Mouse (Mus musculus): ENCODE data around the gene Card11. TPM values are rescaled to one million over a fixed set of nuclear protein-coding genes. Genes with fewer than 3 reads are reported as not detected.

Gene Card11
- polyA plus RNA-seq, 1 experiment = 0.19 TPM

DNA sequence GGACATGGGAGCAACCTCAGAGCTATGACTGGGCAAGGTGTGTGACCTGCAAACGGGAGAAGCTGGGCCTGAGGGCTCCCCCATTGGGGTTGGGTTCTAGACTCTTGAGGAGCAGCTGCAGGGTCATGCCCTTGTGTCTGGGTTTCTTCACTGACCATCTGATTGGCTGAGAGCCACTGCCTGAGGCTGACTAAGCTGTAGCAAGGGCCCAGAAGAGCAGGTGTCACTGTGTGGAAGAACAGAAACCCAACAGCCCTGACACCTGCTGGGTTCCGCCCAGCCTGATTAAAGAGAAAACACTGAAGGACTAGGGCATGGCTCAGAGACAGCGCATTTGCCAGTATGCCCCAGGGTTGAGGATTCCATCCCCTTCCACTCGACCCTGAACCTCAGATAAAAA is 118.0 kb downstream of the Card11 start:
- TF ChIP-seq CTCF (IDR thresholded peaks at IDR 0.05; ENCODE audit: control insufficient read depth, insufficient read depth, insufficient replicate concordance, low read depth, low read length) (no peak), POLR2A (IDR thresholded peaks at IDR 0.05; ENCODE audit: control insufficient read depth, low read depth, low read length) (no peak)
- Histone ChIP-seq H3K4me3 (ENCODE audit: control insufficient read depth, low read depth, low read length) (no peak overlapping the region), H3K4me1 (ENCODE audit: control insufficient read depth, insufficient read depth, low read length) (peaks cover 4% of the 10 kb centered on the region), H3K36me3 (ENCODE audit: control insufficient read depth, insufficient read depth, low read length) (no peaks in the 10 kb centered on the region), H3K27me3 (ENCODE audit: control insufficient read depth, insufficient read depth, low read length) (no peaks in the 10 kb centered on the region), H3K27ac (ENCODE audit: control insufficient read depth, insufficient read depth, low read depth, low read length) (no peak overlapping the region)

DNA sequence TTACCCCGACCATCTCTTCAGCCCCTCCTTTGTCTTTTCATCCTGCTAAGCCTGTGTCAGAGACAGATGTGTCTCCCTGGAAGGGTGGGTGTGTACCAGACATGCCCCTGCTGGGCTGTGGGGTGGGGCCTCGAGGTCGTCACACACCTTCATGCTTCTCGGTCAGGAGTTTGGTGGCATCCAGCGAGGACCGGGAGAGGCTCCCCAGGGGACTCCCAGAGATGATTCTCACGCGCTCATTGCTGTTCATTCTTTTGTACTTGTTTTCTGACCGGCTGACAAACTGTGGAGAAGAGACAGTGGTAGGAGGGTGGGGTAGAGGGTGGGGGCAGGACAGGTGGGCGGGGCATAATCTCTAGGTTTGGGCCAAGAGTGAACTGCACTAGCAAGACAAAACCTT is 120.2 kb downstream of the Card11 start:
- peaks cover 4% of the 10 kb centered on the region for H3K4me1 ChIP-seq (ENCODE audit: control insufficient read depth, insufficient read depth, low read length)
- H3K4me3 ChIP-seq (ENCODE audit: control insufficient read depth, low read depth, low read length) = no peak overlapping the region
- H3K27ac ChIP-seq (ENCODE audit: control insufficient read depth, insufficient read depth, low read depth, low read length) = no peak overlapping the region
- no peaks in the 10 kb centered on the region for H3K36me3 ChIP-seq (ENCODE audit: control insufficient read depth, insufficient read depth, low read length)
- no peaks in the 10 kb centered on the region for H3K27me3 ChIP-seq (ENCODE audit: control insufficient read depth, insufficient read depth, low read length)
- TF ChIP-seq CTCF (IDR thresholded peaks at IDR 0.05; ENCODE audit: control insufficient read depth, insufficient read depth, insufficient replicate concordance, low read depth, low read length) (no peak), POLR2A (IDR thresholded peaks at IDR 0.05; ENCODE audit: control insufficient read depth, low read depth, low read length) (no peak)

GRCm38 (mm10) chr5:140878644-140879043 is 121.7 kb downstream of the Card11 start:
- peaks cover 8% of the 10 kb centered on the region for H3K4me1 ChIP-seq (ENCODE audit: control insufficient read depth, insufficient read depth, low read length)
- no peak overlapping the region for H3K27ac ChIP-seq (ENCODE audit: control insufficient read depth, insufficient read depth, low read depth, low read length)
- H3K36me3 ChIP-seq (ENCODE audit: control insufficient read depth, insufficient read depth, low read length) = no peaks in the 10 kb centered on the region
- H3K4me3 ChIP-seq (ENCODE audit: control insufficient read depth, low read depth, low read length) = no peak overlapping the region
- TF ChIP-seq POLR2A (IDR thresholded peaks at IDR 0.05; ENCODE audit: control insufficient read depth, low read depth, low read length) (no peak), CTCF (IDR thresholded peaks at IDR 0.05; ENCODE audit: control insufficient read depth, insufficient read depth, insufficient replicate concordance, low read depth, low read length) (peak; percentile 60; the same call in 1 of the 2 replicates)
- H3K27me3 ChIP-seq (ENCODE audit: control insufficient read depth, insufficient read depth, low read length) = no peaks in the 10 kb centered on the region

DNA sequence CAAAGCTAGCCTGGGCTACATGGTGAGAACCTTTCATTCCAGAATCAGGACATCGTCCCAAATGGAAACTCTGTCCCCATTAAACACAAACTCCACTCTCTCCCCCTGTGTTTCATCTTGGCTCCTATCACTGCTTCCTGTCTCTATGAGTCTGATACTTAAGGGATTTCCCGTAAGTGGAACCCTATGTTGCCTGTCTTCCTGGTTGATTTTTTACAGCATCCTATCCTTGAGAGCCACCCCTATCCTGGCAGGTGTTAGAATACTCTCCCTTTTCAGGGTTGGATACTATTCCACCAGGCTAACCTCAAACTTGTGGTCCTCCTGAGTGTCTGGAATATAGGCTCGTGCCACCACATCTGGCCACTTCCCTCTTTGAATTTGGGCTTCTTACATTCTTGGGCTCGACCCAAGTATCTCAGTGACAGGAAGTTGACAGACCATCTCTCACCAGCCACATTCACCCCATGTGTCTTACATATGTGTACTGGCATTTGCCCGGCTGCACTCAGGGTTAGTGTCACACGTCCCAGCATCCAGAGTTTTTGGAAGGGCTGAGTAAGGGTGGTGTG is 126.6 kb downstream of the Card11 start:
- Histone ChIP-seq H3K27me3 (ENCODE audit: control insufficient read depth, insufficient read depth, low read length) (no peaks in the 10 kb centered on the region), H3K27ac (ENCODE audit: control insufficient read depth, insufficient read depth, low read depth, low read length) (no peak overlapping the region; the same call in 1 of the 2 replicates), H3K4me3 (ENCODE audit: control insufficient read depth, low read depth, low read length) (no peak overlapping the region), H3K36me3 (ENCODE audit: control insufficient read depth, insufficient read depth, low read length) (no peaks in the 10 kb centered on the region), H3K4me1 (ENCODE audit: control insufficient read depth, insufficient read depth, low read length) (peaks cover 29% of the 10 kb centered on the region)
- TF ChIP-seq CTCF (IDR thresholded peaks at IDR 0.05; ENCODE audit: control insufficient read depth, insufficient read depth, insufficient replicate concordance, low read depth, low read length) (no peak), POLR2A (IDR thresholded peaks at IDR 0.05; ENCODE audit: control insufficient read depth, low read depth, low read length) (no peak)

DNA sequence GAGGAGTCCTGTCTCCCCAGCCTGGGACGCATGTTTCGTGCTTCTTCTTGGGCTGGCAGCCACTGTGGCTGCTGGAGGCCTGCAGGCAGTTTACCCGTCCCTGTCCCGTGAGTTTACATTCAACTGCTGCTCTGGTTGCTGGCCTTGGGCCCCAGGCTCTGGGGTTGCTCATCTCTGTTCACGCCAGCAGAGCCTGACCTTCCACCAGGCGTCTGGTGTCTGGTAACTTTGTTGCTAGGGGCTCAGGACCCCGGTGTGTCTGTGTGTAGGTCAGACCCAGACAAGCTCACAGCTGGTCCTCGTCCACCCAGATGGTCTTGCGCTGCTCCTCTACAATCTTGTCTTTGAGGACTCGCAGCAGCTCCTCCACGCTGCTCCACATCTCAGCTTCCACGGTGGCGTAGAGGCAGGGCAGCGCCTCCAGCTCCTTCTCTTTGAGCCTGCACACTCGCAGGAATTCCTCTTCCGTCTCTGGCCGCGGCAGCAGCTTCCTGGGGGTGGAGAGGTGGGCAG is 127.3 kb downstream of the Card11 start:
- no peak overlapping the region for H3K4me3 ChIP-seq (ENCODE audit: control insufficient read depth, low read depth, low read length)
- TF ChIP-seq CTCF (IDR thresholded peaks at IDR 0.05; ENCODE audit: control insufficient read depth, insufficient read depth, insufficient replicate concordance, low read depth, low read length) (no peak), POLR2A (IDR thresholded peaks at IDR 0.05; ENCODE audit: control insufficient read depth, low read depth, low read length) (no peak)

GRCm38 (mm10) chr5:140872532-140873038 is 127.8 kb downstream of the Card11 start:
- H3K4me1 ChIP-seq (ENCODE audit: control insufficient read depth, insufficient read depth, low read length) = peaks cover 29% of the 10 kb centered on the region
- no peak overlapping the region for H3K4me3 ChIP-seq (ENCODE audit: control insufficient read depth, low read depth, low read length)
- H3K36me3 ChIP-seq (ENCODE audit: control insufficient read depth, insufficient read depth, low read length) = no peaks in the 10 kb centered on the region
- peak overlapping the region; percentile 1; the same call in 1 of the 2 replicates for H3K27ac ChIP-seq (ENCODE audit: control insufficient read depth, insufficient read depth, low read depth, low read length)
- TF ChIP-seq CTCF (IDR thresholded peaks at IDR 0.05; ENCODE audit: control insufficient read depth, insufficient read depth, insufficient replicate concordance, low read depth, low read length) = no peak
- no peak for TF ChIP-seq POLR2A (IDR thresholded peaks at IDR 0.05; ENCODE audit: control insufficient read depth, low read depth, low read length)
- no peaks in the 10 kb centered on the region for H3K27me3 ChIP-seq (ENCODE audit: control insufficient read depth, insufficient read depth, low read length)

More for the DNA sequence above, 127.3 kb downstream of the Card11 start:
- no peaks in the 10 kb centered on the region for H3K27me3 ChIP-seq (ENCODE audit: control insufficient read depth, insufficient read depth, low read length)
- no peaks in the 10 kb centered on the region for H3K36me3 ChIP-seq (ENCODE audit: control insufficient read depth, insufficient read depth, low read length)
- H3K27ac ChIP-seq (ENCODE audit: control insufficient read depth, insufficient read depth, low read depth, low read length) = peak overlapping the region; percentile 15; the same call in 1 of the 2 replicates
- peaks cover 29% of the 10 kb centered on the region for H3K4me1 ChIP-seq (ENCODE audit: control insufficient read depth, insufficient read depth, low read length)

DNA sequence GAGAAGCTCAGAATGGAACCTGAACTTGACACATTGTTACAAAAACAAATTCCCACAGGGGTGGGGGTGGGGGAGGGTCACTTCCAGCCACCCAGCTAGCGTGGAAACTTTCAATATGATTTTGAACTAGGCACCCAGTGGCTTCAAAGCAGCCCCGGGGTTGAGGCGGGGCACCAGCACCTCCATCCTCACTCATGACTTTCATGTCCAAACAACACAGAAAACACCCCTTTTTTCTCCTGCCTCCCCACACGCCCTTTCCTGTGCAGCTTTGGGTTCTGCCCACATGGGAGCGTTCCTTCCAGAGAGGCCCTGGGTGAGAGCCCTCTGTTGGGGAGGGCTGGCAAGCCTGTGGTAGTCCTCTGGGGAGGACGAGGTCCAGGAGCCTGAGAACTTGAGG is 129.1 kb downstream of the Card11 start:
- TF ChIP-seq POLR2A (IDR thresholded peaks at IDR 0.05; ENCODE audit: control insufficient read depth, low read depth, low read length) (no peak), CTCF (IDR thresholded peaks at IDR 0.05; ENCODE audit: control insufficient read depth, insufficient read depth, insufficient replicate concordance, low read depth, low read length) (no peak)
- H3K4me3 ChIP-seq (ENCODE audit: control insufficient read depth, low read depth, low read length) = no peak overlapping the region
- no peak overlapping the region for H3K27ac ChIP-seq (ENCODE audit: control insufficient read depth, insufficient read depth, low read depth, low read length)
- H3K27me3 ChIP-seq (ENCODE audit: control insufficient read depth, insufficient read depth, low read length) = no peaks in the 10 kb centered on the region
- peaks cover 29% of the 10 kb centered on the region for H3K4me1 ChIP-seq (ENCODE audit: control insufficient read depth, insufficient read depth, low read length)
- H3K36me3 ChIP-seq (ENCODE audit: control insufficient read depth, insufficient read depth, low read length) = no peaks in the 10 kb centered on the region
